Mouse (Mus musculus): ENCODE data around the gene Olfr376. TPM values are rescaled to one million over a fixed set of nuclear protein-coding genes. Genes with fewer than 3 reads are reported as not detected.
A peak's percentile ranks its signal among the peaks of the same experiment; 100 is the strongest.

The Olfr376 gene
- not detected for total RNA-seq (2021)

DNA sequence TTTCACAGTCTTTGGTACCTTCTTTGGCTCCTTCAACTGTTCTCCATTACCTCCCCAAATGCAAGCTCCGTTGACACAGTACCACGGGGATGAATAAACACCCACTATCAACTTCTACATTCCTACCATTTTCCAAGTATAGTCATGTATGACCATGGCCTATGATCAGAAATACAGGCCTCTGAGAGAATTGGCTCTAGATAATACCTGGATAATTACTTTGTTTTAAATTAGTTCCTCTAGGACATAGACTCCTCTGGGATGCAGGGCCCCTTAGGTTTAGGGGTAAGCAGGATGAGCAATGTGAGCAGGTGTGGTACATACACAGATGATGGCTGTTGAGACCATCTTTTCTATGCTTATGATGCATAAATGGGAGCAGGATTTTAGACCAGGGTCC is at the start of gene Olfr376:
Olfr376 (plus strand) TSS at position 301 of the 400 bp plus-strand sequence.
- no peak for DNase-seq
- intact Hi-C loops (cut with DNase I) = no loop called here

DNA sequence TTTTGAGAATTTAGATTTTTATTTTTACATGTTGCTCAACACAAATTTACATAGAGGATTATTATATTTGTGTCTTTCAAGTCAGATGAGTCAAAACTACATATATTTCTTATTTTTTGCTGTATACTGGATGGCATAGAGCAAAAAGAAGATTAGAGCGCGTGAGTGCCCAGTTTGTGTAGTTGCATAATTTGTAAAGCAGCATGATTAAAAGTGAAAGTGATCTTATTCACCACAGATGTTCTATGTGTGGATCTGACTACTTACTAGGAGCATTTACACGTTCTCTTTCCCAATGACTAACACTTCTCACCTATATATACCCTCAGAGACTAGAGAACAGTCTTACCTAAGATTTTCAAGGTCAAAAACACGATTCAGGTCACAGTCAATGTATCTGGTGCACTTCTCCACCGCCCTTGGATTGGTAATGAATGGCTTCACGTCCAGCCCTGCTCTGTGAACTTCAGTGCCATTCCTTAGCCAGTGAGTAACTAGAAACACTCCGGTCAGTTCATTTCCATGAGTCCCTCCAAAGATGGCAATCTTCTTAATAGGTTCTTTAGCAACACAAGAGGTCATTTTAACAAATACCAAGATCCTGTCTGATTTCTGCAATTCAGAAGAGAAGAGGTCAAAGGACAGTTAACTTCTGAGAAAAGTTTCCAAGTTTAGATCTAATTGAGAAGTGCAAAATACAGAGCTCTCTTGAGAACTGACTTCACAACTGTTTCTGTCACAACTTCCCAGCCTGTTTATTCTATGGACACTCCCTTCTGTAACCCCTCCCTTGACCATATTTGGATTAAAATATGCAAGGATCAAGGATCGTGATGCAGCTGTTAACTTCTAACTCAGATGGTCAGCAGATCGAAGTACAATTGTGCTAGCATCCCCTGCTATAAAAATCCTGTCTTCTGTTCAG is 46.9 kb upstream of the Olfr376 start:
- DNase-seq = no peak
- intact Hi-C loops (cut with DNase I) = no loop called here

GRCm38 (mm10) chr11:73326485-73326886 is 44.6 kb upstream of the Olfr376 start:
- peak in 1 of 2 experiments; percentile 6 for DNase-seq
- intact Hi-C loops (cut with DNase I) = no loop called here

GRCm38 (mm10) chr11:73327361-73327760 is 43.7 kb upstream of the Olfr376 start:
- DNase-seq = no peak

DNA sequence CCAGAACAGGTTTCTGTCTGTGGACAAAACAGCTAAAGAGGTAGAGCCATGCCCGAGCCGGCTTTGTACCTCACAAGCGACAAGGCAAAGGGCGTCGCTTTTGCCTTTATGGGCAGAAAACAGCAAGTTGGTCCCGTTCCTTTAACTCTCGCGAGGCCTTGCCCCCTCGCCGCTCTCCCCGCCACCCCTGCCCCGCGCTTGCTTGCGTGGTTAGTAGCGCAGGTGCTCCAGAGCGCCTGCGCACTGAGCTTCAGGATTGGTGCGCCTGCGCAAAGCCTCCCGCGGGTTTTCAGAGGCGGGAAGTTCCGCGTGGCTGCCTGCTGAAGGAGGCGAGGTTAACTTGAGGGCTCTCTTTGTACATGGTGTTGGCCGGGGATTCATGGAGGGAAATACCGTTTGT is 41.6 kb upstream of the Olfr376 start, which contains the start of the genes Aspa, Gm49340 and Spata22:
Aspa (minus strand) TSS at position 155 of the 400 bp plus-strand sequence.
Gm49340 (plus strand) TSS at position 300 of the 400 bp plus-strand sequence.
Spata22 (plus strand) TSS at position 300 of the 400 bp plus-strand sequence.
- no peak for DNase-seq
- intact Hi-C loops (cut with DNase I) = no loop called here

More at GRCm38 (mm10) chr11:73327361-73327760, 43.7 kb upstream of the Olfr376 start:
- intact Hi-C loops (cut with DNase I) = no loop called here

- intact Hi-C loops (cut with DNase I) = no loop called here
- no peak for DNase-seq
Measured at GRCm38 (mm10) chr11:73333357-73333756, 37.7 kb upstream of the Olfr376 start.

DNA sequence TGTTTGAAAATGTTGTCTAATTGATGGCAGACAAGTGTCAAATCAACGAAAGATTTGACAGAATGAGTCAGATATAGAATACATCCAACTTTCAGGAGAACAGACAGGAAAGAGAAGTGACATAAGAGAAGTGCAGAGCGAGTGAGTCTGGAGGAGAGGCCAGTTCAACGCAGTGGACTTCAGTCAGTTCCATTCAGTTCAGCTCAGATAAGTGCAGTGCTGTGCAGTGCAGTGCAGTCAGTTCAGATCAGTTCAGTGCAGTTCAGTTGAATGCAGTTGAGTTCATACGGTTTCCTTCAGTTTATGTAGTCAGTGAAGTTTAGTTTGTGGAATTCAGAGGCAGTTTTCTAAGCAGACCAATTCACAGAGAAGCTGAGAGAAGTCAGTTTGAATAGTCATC is 34.1 kb upstream of the Olfr376 start:
- no peak for DNase-seq
- intact Hi-C loops (cut with DNase I) = no loop called here

- intact Hi-C loops (cut with DNase I) = no loop called here
- no peak for DNase-seq
Measured at GRCm38 (mm10) chr11:73350483-73350882, 20.6 kb upstream of the Olfr376 start, which contains the start of gene Olfr20. Gene Olfr20 (plus strand): TSS chr11:73350783.

DNA sequence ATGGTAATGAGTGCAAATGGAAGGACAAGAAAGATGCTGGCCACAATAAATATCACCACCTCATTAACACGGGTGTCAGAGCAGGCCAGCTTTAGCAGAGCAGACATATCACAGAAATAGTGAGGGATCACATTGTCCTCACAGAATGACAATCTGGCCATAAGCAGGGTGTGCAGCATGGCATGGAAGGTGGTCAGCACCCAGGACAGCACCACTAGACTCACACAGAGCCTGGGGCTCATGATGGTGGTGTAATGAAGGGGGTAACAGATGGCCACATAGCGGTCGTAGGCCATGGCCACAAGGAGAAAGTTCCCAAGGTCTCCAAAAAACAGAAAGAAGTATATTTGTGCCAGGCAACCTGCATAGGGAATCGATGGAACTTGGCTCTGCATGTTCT is 24.3 kb downstream of the Olfr376 start:
- intact Hi-C loops (cut with DNase I) = no loop called here
- DNase-seq = peak in 1 of 2 experiments; percentile 0

GRCm38 (mm10) chr11:73399514-73399913 is 28.5 kb downstream of the Olfr376 start, which contains the start of gene Olfr1:
Gene Olfr1 (minus strand): TSS chr11:73399614.
- intact Hi-C loops (cut with DNase I) = no loop called here
- no peak for DNase-seq

Other genes with a start within 250 kb of the Olfr376 start
- gene Haspin, start 233.0 kb upstream of the Olfr376 start, total RNA-seq (2021) = 1 to 10 TPM; 2.4 TPM
- 1 to 10 TPM; 7.4 to 8.1 TPM for gene P2rx5, start 210.8 kb upstream of the Olfr376 start, total RNA-seq (2021)
- gene Emc6, start 194.2 kb upstream of the Olfr376 start, total RNA-seq (2021) = 10 to 100 TPM; 71.4 to 82.7 TPM
- gene Tax1bp3, start 194.2 kb upstream of the Olfr376 start, total RNA-seq (2021) = 100 to 1,000 TPM in 1 of 2 experiments, 10 to 100 TPM in 1; 89.1 to 105 TPM
- 10 to 100 TPM; 11.7 to 13.9 TPM for gene Ctns, start 172.2 kb upstream of the Olfr376 start, total RNA-seq (2021)
- gene Shpk, start 171.8 kb upstream of the Olfr376 start, total RNA-seq (2021) = 1 to 10 TPM; 1.5 to 2.0 TPM
- not detected for gene Trpv1, start 137.0 kb upstream of the Olfr376 start, total RNA-seq (2021)
- gene Trpv3, start 103.9 kb upstream of the Olfr376 start, total RNA-seq (2021) = under 1 TPM; 0.05 to 0.20 TPM
- 1 to 10 TPM in 1 of 2 experiments, under 1 TPM in 1; 0.72 to 3.3 TPM for gene Aspa, start 41.6 kb upstream of the Olfr376 start, total RNA-seq (2021)
- not detected for gene Gm49340, start 41.5 kb upstream of the Olfr376 start, total RNA-seq (2021)
- gene Spata22, start 41.5 kb upstream of the Olfr376 start, total RNA-seq (2021) = not detected
- gene Olfr20, start 20.5 kb upstream of the Olfr376 start, total RNA-seq (2021) = not detected
- gene Olfr1, start 28.4 kb downstream of the Olfr376 start, total RNA-seq (2021) = not detected
- not detected for gene Olfr378, start 57.2 kb downstream of the Olfr376 start, total RNA-seq (2021)
- gene Olfr380, start 86.3 kb downstream of the Olfr376 start, total RNA-seq (2021) = not detected
- not detected for gene Olfr381, start 120.4 kb downstream of the Olfr376 start, total RNA-seq (2021)
- gene Olfr382, start 146.0 kb downstream of the Olfr376 start, total RNA-seq (2021) = not detected
- gene Olfr385, start 221.8 kb downstream of the Olfr376 start, total RNA-seq (2021) = not detected
- gene Olfr384, start 227.3 kb downstream of the Olfr376 start, total RNA-seq (2021) = not detected

All from heart, postnatal 10 days (tissue).